Mouse (Mus musculus): ENCODE results near the gene Il1rapl1.

- TF ChIP-seq GATA1 (IDR thresholded peaks at IDR 0.05; ENCODE audit: borderline replicate concordance, low read length) (no peak), FLI1 (IDR thresholded peaks at IDR 0.05; ENCODE audit: low read length) (no peak)
Measured at GRCm38 (mm10) chrX:88089873-88090272, 25.6 kb downstream of the Il1rapl1 start.

Data from megakaryocyte, embryonic 14.5 days (primary cell).